Mouse (Mus musculus) retina, postnatal 1 day (tissue): ENCODE measurements around the gene Ift43.

Source experiments
- DNase-seq: peaks from one replicate; pipeline ENCODE4 v3.0.0-alpha.2; 2012

Ift43 gene

GRCm38 (mm10) chr12:86079202-86079667 lies 3.1 kb upstream of the Ift43 start:
- peak; percentile 93 for DNase-seq

DNA sequence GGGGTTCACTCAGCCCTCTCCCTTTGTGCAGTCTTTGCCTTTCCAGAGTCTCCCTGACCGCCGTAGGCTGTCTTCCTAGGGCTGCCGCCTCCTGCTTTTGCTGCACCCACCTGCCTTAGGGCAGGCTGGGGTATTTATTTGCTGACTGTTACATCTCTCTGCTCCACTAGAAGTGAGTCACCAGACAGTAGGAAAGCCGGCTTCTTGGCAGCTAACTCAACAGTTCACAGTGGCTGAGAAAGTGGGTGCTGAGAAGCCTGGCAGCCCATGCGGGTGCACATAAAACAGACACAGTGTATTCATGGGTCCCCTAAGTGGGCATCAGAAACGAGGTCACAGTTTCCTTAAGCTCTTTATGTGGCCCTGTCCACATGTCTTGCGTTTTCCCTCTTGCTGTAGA lies 3.5 kb downstream of the Ift43 start:
- DNase-seq, result no peak

- DNase-seq, result no peak
These were observed 4.2 kb downstream of the Ift43 start for GRCm38 (mm10) chr12:86086550-86086949.

- no peak for DNase-seq
These were observed 5.7 kb downstream of the Ift43 start for GRCm38 (mm10) chr12:86088042-86088441.

- DNase-seq, result no peak
These were observed 8.4 kb downstream of the Ift43 start for GRCm38 (mm10) chr12:86090764-86091163.

- peak; percentile 53 for DNase-seq
These were observed 9.3 kb downstream of the Ift43 start for GRCm38 (mm10) chr12:86091601-86092132.

DNA sequence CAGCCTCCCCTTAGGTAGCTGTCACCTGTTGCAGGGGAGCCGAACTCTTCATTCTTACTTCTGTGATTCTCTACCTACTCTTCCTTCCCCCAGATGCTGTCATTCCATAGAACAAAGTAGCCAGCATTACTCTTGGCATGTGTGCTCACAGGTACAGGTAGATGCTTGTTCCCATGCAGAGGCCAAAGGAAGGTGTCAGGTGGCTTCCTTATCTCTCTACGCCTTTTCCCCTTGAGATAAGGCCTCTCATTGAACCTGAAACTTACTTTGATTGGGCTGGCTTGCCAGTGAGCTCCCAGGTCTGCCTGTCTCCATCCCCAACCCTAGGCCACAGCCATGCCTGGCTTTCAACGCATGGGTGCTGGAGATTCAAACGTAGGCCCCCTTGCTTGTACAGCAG lies 11.7 kb downstream of the Ift43 start:
- no peak for DNase-seq

- no peak for DNase-seq
These were observed 13.5 kb downstream of the Ift43 start for GRCm38 (mm10) chr12:86095806-86096205.

- DNase-seq, result no peak
These were observed 15.4 kb downstream of the Ift43 start for GRCm38 (mm10) chr12:86097781-86098180.

DNA sequence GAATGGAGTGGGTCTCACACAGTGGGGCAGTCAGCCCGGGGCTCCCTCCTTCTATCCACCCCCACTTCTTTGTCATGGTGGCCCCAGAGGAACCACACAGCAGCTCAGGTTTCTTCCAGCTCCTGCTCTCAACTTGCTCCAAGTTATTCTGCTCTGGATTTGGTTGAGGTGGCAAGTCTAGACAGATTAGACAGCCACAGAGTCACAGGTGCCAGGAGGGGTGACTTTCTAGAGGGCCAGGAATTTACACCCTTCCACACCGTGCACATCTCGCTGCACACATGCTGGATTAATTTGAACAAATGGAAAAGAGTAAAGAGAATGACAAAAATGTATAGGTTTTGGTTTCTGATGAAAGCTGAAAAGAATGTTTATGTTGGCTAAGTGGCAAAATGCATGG lies 18.4 kb downstream of the Ift43 start:
- DNase-seq, result no peak

DNA sequence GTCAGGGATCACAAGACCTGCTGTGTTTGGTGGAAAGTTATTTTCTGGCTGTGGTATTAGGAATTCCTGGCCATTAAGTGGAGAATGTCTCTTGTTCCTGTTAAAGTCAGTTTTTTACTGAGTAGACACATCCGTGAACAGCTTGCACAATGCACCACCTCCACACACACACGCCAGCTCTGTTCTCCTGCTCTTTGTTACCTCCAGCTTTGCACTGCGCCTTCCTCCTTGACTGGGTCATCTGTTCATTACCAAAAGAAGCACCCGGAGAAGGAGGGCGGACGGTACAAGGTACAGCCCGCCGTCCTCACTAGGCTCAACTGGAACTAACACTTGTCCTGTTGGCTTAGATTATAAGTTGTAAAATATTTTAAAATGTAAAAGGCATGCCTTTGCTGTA lies 20.3 kb downstream of the Ift43 start:
- no peak for DNase-seq

DNA sequence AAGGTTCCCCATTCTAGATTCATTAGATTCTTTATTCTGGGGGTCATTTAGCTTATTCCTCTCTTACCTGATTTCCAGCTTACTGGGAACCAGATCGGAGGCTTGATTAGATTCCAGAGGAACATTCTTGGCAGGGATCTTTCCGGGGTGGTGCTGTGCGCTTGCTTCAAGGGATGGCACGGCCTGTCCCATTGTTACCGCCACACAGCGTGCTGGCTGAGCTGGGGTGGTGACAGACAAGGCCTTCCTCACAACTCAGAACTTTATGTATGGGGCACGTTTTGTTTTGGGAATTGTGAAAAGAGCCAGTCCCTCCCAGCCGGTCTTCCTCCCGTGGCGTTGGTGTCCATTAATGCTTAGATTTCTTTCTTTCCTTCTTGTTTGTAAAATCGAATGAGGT lies 21.1 kb downstream of the Ift43 start:
- no peak for DNase-seq

GRCm38 (mm10) chr12:86103852-86104251 lies 21.5 kb downstream of the Ift43 start:
- no peak for DNase-seq

GRCm38 (mm10) chr12:86104297-86104696 lies 22.0 kb downstream of the Ift43 start:
- DNase-seq, result no peak

DNA sequence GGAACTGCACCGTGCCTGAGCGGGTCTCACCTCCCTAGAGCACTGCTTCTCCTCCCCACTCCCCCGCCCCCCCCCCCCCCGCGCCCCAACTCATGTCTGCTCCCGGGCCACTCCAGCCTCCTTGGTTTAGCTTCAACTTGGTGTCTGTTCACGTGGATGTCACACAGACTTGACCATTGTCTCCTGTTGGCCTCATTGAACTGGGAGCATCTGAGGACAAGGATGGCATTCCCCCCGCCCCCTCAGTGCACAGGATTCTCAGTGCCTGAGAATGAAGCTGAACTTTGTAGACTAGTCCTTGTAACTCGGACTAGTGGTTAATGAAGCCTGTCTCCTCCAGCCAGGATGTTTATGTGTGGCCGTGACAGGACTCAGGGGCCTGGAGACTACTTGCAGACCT lies 23.2 kb downstream of the Ift43 start:
- peak; percentile 47 for DNase-seq

DNA sequence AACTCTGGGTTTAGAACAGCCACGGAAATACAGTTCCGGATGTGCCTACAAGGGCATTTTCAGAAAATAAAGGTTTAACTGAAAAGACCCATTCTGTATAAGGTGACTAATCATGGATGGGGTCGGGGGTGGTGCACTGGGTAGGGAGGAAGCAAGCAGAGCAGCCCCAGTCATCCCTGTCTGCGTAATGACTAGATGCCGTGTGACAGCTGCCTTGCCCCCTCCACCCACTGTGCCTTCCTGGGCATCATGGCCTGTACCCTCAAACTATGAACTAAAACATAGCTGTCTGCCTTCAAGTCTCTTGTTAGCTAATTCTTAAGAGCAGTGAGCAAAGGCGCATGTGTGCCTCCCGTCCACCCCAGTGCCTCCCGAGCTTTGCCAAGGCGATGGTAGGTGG lies 23.7 kb downstream of the Ift43 start:
- no peak for DNase-seq

DNA sequence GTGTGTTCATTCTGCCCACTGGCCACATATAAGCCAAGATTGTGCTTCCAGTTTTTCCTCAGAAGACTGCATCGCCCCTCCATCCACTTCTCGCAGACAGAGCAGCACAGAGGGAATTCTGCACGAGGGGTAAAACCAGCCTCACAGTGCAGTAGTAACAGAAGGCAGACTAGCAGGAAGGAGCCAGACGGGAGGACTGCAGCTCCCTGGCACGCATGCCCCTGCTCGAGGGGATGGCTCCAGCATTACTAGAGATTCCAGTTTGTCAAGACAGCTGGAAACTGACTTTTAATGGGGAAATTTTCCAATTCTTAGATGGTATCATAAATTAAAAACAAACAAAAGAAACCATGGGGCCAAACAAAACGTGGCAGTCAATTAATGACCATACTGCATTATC lies 25.3 kb downstream of the Ift43 start:
- no peak for DNase-seq

- no peak for DNase-seq
These were observed 27.2 kb downstream of the Ift43 start for GRCm38 (mm10) chr12:86109531-86109930.

DNA sequence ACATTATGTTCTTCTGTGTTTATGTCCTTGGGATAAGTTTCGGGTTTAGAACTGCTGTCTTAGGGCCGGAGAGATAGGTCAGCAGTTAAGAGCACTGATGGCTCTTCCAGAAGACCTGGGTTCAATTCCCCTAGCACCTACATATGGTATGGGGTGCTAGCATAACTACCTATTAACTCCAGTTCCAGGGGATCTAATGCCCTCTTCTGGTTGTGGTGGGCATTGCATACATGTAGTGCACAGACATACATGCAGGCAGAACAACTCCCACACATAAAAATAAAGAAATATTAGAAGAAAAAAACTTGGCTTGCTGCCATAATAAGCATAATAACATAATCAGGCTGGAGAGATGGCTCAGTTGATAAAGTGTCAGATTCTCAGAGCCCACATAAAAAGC lies 28.3 kb downstream of the Ift43 start:
- DNase-seq, result peak; percentile 41

- DNase-seq, result peak; percentile 26
These were observed 34.0 kb downstream of the Ift43 start for GRCm38 (mm10) chr12:86116295-86116835.

GRCm38 (mm10) chr12:86124016-86124415 lies 41.7 kb downstream of the Ift43 start:
- DNase-seq, result peak; percentile 26

- DNase-seq, result no peak
These were observed 45.8 kb downstream of the Ift43 start for GRCm38 (mm10) chr12:86128122-86128521.

DNA sequence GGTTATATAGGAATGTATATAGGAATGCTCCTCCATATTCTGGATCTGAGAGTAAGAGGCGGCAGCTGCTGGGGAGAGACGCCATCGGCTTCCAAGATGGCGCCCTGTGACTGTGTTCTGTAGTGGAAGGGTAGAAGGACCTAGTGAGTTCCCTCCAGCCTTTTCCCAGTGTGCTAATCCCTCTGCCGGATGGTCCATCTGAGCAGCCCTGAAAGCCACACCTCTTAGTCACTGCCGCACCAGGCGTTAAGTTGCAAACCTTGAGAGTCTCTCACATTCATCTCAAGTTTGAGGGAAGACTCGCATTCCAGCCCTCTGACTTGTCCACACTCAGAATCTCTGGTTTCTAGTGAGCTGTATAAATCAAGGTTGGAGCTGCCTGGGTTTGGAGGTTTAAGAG lies 46.7 kb downstream of the Ift43 start:
- no peak for DNase-seq

GRCm38 (mm10) chr12:86129696-86130095 lies 47.4 kb downstream of the Ift43 start:
- no peak for DNase-seq

DNA sequence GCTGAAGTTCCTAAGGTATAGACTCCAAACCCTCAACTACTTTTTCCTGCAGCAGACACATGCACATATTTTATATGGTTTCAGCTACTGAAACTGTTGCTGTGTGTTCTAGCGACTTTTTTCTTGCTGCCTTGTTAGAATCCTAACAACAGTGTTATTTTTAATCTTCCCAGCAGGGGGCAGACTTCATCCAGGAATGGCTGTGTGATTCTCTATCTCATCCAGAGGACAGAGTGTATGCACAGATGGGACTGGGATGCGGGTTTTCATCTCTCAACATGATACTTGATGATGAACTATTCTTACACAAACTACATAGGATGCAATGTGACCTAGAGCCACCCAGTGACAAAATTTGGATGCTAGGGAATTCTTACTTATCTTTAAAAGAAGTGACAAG lies 50.5 kb downstream of the Ift43 start:
- peak; percentile 84 for DNase-seq
